Mouse (Mus musculus): ENCODE measurements around the gene Il18bp.
A peak's percentile ranks its signal among the peaks of the same experiment; 100 is the strongest.

Il18bp gene

DNA sequence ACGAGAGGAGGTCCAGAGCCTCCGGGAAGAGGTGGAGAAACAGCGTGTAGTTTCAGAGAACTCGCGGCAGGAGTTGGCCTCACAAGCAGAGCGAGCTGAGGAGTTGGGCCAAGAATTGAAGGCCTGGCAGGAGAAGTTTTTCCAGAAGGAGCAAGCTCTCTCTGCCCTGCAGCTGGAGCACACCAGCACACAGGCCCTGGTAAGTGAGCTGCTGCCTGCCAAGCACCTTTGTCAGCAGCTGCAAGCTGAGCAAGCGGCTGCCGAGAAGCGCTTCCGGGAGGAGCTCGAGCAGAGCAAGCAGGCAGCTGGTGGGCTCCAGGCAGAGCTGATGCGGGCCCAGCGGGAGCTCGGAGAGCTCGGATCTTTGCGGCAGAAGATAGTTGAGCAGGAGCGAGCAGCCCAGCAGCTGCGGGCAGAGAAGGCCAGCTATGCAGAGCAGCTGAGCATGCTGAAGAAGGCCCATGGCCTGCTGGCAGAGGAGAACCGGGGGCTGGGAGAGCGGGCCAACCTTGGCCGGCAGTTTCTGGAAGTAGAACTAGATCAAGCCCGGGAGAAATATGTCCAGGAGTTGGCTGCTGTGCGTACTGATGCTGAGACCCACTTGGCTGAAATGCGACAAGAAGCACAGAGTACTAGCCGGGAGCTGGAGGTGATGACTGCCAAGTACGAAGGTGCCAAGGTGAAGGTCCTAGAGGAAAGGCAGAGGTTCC, 17.4 kb downstream of the Il18bp start:
- no peak for DNase-seq (ENCODE audit: low spot score in 2 of 2)

DNA sequence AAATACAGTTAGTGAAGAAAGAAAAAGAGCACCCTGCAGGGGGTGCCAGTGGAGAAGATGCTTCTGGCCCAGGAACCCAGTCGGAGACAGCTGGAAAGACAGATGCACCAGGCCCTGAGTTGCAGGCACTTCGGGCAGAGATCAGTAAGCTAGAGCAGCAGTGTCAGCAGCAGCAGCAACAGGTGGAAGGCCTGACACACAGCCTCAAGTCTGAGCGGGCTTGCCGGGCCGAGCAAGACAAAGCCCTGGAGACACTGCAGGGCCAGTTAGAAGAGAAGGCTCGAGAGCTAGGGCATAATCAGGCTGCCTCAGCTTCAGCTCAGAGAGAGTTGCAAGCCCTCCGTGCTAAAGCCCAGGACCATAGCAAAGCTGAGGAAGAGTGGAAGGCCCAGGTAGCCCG, 18.2 kb downstream of the Il18bp start:
- no peak for DNase-seq (ENCODE audit: low spot score in 2 of 2)

DNA sequence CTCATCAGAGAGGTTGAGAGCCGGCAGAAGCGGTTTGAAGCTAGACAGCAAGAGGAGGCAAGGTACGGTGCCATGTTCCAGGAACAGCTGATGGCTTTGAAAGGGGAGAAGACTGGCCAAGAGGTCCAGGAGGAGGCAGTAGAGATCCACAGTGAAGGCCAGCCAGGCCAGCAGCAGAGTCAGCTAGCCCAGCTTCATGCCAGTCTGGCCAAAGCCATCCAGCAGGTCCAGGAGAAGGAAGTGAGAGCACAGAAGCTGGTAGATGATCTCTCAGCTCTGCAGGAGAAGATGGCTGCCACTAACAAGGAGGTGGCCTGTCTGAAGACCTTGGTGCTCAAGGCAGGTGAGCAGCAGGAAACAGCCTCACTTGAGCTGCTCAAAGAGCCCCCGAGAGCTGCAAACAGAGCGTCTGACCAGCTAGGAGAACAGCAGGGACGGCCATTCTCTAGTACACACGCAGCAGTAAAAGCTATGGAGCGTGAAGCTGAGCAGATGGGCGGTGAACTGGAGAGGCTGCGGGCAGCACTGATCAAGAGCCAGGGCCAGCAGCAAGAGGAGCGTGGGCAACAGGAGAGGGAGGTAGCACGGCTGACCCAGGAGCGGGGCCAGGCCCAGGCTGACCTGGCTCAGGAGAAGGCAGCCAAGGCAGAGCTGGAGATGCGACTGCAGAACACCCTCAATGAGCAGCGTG, 18.9 kb downstream of the Il18bp start:
- no peak for DNase-seq (ENCODE audit: low spot score in 2 of 2)

DNA sequence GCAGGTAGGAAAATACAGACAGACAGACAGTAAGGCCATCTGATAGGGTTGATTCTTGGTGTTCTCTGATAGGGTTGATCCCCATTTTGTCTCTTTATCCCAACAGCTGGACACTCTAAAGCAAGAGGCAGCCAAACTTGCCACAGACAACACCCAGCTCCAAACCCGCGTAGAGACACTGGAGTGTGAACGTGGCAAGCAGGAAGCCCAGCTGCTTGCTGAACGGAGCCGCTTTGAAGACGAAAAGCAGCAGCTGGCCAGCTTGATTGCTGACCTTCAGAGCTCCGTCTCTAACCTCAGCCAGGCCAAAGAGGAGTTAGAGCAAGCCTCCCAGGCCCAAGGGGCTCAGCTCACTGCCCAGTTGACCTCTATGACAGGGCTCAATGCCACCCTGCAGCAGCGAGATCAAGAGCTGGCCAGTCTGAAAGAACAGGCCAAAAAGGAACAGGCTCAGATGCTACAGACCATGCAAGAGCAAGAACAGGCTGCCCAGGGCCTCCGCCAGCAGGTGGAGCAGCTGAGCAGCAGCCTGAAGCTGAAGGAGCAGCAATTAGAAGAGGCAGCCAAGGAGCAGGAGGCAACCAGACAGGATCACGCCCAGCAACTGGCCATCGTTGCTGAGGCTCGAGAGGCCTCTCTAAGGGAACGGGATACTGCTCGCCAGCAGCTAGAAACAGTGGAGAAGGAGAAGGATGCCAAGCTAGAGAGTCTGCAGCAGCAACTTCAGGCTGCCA, 20.1 kb downstream of the Il18bp start:
- DNase-seq (ENCODE audit: low spot score in 2 of 2), result peak; percentile 74 to 82

DNA sequence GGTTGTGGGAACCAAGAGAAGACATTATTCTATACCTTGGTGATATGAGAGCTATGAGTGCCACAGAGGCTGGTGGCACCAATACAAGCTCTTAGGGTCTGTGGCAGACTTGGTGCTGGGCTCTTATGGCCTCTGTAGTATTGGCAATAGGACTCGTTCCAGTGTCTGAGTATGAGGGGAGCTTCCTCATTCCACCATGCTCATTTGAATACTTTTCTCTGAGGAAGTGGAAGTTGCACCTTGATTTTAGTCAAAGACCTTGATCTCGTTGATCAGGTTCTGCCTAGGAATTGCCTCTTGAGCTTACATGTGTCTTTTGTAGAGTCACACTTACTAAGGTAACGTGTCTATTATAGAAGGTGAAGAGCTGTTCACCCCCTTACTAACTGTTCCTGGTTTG, 24.2 kb downstream of the Il18bp start:
- no peak for DNase-seq (ENCODE audit: low spot score in 2 of 2)

DNA sequence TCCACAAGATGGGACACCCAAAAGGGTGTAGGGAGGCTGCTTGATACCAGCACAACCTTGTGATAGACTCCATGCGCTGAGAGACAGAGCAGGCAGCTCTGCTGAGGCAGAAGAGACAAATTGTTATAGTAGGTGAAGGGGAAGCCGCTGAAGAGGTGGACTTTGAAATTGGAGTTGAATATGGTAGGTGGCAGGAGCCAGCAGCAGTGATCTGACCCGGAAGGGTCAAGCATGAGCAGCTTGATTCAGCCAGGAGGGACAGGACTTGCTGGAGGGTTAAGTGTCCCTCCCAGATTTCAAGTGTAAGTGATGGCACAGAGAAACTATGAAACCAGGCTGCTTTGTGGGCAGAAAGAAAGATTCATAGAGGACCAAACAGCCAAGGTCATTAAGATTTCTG, 33.4 kb downstream of the Il18bp start:
- DNase-seq (ENCODE audit: low spot score in 2 of 2), result no peak

DNA sequence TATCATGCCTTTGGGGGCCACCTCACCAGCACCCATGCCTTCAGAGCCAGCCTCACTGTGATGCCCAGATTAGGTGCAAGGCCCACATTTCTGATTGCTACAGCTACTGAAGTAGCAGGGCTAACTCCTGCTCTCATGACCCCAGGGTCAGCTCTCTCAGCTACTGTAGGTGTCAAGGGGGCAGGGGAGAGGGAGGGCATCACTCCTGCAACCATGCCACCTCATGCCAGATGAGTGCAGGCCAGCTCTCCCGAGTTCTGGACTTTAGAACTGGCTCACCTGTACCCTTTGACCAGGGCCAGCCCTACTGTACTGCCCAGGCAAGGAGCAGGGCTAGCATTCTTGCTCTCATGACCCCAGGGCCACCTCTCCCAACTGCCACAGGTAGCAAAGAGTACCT, 35.8 kb downstream of the Il18bp start:
- no peak for DNase-seq (ENCODE audit: low spot score in 2 of 2)

DNA sequence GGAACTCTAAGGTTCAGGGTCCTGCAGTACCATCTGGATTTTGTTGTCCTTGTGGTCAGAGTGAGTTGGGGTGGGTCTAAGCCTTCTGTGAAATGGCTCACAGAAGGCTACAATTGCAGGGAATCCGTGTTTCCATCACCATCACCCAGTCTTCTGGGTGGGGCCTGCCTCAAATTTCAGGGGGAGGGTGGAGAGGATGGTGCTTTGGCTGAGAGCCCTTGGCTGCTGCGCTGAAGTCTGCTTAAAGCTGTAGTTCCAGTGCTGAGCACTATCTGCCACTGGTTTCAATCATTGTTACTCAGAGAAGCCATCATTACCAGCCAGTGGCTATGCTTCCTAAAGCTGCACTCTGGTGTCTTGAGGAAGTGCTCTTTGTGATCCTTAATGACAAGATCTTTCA, 44.0 kb downstream of the Il18bp start:
- no peak for DNase-seq (ENCODE audit: low spot score in 2 of 2)

DNA sequence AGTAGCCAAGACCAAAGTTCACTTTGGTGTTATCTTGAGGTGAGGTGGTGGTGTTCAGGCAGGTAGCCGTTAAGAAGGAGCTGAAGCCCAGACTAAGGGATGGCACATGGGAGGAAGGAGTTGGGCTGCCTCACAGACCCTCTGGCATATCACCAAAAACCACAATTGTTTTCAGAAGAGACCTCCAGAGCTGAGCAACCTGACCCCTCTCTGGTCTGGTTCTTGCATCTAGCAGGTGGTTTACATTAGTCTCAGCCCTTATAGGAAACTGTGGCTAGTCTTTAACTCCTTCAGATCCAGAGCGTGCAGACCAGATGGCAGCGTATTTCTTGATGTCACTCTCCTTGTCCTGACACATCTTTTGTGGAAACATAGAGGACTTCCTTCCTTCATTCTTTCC, 44.8 kb downstream of the Il18bp start:
- DNase-seq (ENCODE audit: low spot score in 2 of 2), result no peak

DNA sequence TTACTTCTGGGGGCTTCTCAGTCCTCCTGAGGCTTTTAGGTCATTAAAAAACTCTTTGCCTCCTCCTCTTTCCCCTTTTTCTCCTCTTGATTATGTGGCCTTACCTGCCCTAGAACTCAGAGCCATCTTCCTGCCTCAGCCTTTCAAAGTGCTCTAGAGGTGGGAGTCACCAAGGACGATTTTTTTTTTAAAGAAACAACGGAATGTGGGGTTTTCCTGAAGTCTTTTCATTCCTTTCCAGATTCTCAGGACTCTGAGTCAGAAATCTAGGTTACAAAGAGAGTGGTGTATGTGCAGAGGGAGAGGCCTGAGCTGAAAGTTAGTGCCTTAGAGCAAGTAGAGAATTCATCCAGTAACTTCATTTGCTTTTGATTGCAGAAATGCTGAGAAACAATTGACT, 46.8 kb downstream of the Il18bp start:
- DNase-seq (ENCODE audit: low spot score in 2 of 2), result no peak

DNA sequence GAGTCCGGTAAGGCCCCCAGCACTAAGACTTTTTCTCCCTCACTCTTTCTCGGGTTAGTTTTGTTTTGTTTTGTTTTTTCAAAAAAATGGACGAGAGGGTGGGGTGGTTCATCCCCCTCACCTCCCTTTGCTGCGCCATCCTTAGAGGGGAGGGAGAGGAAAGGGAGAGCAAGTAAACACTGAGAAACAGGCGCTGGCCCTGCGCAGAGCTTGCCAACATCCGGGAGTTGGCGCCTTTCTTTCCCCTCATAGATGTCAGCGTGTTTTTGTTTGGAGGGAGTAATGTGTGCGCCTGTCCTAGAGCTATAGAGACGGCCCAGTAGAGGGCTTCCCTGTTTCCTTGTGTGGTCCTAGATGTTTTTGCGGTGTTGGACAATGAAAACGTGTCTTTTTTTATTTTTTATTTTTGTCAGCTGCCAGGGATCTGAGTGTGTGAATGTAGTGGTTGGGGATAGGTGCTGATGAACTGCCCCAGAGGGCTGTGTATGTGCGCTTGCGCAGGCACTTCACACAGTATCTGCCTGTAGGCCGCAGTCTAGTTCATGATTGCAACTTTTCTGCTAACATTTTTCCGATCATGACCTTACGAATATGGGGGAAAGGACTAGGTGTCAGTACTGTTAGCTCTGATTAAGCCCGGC, 47.5 kb downstream of the Il18bp start:
- DNase-seq (ENCODE audit: low spot score in 2 of 2), result peak; percentile 63 to 75

DNA sequence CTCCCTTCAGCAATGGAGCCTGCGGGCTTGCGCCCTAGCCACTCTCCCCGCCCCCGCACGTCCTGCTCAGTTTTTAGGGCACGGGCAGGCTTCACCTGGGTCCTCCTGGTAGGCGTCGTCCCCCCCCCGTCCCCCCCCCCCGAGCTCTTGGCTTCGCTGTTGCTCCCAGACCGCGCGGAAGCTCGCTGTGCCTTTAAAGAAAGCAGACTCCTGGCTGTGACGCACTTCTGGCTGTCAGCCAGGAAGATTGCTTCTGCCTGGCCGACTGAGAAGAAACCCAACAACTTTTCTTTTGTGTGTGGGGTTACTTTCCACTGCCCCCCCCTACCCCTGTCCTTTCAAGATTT, 48.1 kb downstream of the Il18bp start:
- peak; percentile 79 to 82 for DNase-seq (ENCODE audit: low spot score in 2 of 2)

DNA sequence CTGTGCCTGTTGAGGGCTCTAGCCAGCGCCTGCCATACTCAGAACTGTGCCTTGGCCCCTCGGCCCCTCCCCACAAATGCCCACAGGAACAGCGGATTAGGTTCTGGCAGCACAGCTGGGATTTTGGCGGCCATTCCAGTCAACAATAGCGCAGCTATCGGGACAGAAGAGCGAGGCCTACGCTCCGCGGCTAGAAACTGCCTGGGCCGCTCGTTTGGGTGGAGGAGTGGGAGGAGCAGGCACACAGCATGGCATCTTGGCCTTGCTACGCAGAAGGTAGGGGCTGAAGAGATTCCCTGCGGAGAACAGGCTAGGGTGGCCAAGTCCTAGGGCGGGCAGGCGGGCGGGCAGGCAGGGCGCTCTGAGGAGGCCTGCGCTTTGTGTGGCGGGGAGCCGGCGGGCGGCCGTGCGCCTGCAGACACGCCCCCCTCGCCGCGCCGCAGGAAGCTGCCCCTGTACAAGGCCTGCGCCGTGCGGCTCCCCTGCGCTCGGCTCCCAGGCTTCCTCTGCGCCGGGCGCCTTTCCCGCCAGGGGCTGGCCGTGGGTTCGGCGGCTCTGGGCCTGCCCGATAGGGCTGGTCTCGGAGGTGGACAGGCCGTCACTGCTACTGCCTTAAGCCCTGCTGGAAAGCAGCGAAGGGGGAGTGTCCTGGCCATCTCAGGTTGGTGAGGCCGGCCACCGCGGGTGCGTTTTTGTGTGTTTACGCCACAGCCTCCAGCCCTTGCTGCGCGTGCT, 48.6 kb downstream of the Il18bp start:
- DNase-seq (ENCODE audit: low spot score in 2 of 2), result peak; percentile 71 to 79

DNA sequence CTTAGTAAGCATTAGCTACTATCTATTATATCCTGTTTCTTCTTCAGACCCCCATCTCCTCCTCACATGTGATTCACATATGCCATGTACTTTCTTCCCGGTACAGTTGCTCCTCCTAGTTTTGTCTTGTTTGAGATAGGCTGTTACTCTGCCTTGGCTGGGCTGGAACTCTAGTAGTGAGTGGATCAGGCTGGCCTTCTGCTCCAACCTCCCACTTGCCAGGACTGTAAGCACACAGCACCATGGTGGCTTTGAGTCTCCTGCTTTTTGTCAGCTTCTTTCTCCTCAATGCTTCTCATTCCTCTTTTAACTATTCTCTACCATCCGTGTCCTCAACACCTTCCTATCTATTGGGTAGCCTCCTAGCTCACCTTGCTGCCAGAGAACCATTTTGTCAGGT, 49.7 kb downstream of the Il18bp start:
- DNase-seq (ENCODE audit: low spot score in 2 of 2), result no peak

DNA sequence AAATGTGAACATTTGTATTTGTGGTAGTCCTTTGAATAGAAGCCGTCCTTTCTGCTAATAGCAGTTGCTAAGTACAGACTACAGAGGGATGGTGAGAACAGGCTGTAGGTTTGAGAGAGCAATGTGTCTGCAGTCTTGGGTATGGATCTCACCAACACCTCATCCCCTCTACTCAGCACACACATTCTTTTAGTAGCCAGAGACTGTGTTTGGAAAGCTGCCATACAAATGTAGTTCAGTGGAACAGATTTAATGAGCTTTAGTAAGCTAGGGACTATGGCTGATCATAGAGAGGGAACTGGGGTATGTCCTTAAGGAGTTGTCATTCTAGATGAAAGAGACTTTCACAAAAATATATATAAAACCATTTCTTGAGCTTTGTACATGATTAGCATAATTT, 51.2 kb downstream of the Il18bp start:
- DNase-seq (ENCODE audit: low spot score in 2 of 2), result no peak

DNA sequence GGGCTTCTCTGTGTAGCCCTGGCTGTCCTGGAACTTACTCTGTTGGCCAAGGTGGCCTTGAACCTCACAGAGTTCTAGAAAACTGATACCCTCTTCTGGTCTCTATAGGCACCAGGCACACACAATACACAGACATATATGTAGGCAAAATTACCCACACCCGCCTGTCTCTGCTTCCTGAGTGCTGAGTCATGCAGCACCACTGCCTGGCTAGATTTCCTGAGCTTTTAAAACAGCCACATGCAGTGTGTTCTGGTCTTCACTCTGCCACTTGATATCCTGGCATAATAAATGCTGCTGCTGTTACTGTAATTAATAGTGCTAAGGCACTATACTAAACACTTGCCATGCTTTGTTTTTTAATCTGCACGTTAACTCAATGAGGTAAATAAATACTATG, 52.9 kb downstream of the Il18bp start:
- no peak for DNase-seq (ENCODE audit: low spot score in 2 of 2)
